Mouse (Mus musculus): ENCODE measurements around the gene Gm11939. TPM values are rescaled to one million over a fixed set of nuclear protein-coding genes. Genes with fewer than 3 reads are reported as not detected.

The Gm11939 gene
- total RNA-seq, 2 experiments from 2014 or later: not detected

Other genes with a start within 250 kb of the Gm11939 start
Only the 30 nearest of the 35 such genes appear.
- gene Krt26, start 221.5 kb downstream of the Gm11939 start, total RNA-seq (2014; fragmentation: Nextera tagmentation): not detected in 2 replicates
- gene Krt26, start 221.5 kb downstream of the Gm11939 start, total RNA-seq (2017): not detected in 2 replicates
- gene Krt27, start 208.4 kb downstream of the Gm11939 start, total RNA-seq (2014; fragmentation: Nextera tagmentation): not detected in 2 replicates
- not detected in 2 replicates for gene Krt27, start 208.4 kb downstream of the Gm11939 start, total RNA-seq (2017)
- not detected in 2 replicates for gene Krt28, start 184.6 kb downstream of the Gm11939 start, total RNA-seq (2014; fragmentation: Nextera tagmentation)
- not detected in 2 replicates for gene Krt28, start 184.6 kb downstream of the Gm11939 start, total RNA-seq (2017)
- 1.7 and 7.5 TPM in 2 replicates for gene Krt10, start 170.1 kb downstream of the Gm11939 start, total RNA-seq (2014; fragmentation: Nextera tagmentation)
- 0.39 TPM in 1 of 2 replicates, not detected in the other for gene Krt10, start 170.1 kb downstream of the Gm11939 start, total RNA-seq (2017)
- gene Krt12, start 137.2 kb downstream of the Gm11939 start, total RNA-seq (2014; fragmentation: Nextera tagmentation): not detected in 2 replicates
- not detected in 2 replicates for gene Krt12, start 137.2 kb downstream of the Gm11939 start, total RNA-seq (2017)
- not detected in 2 replicates for gene Krt20, start 121.3 kb downstream of the Gm11939 start, total RNA-seq (2014; fragmentation: Nextera tagmentation)
- not detected in 2 replicates for gene Krt20, start 121.3 kb downstream of the Gm11939 start, total RNA-seq (2017)
- gene Krt23, start 66.3 kb downstream of the Gm11939 start, total RNA-seq (2014; fragmentation: Nextera tagmentation): not detected in 2 replicates
- not detected in 2 replicates for gene Krt23, start 66.3 kb downstream of the Gm11939 start, total RNA-seq (2017)
- not detected in 2 replicates for gene Krt39, start 38.1 kb downstream of the Gm11939 start, total RNA-seq (2014; fragmentation: Nextera tagmentation)
- not detected in 2 replicates for gene Krt39, start 38.1 kb downstream of the Gm11939 start, total RNA-seq (2017)
- not detected in 2 replicates for gene Krt40, start 16.3 kb downstream of the Gm11939 start, total RNA-seq (2014; fragmentation: Nextera tagmentation)
- not detected in 2 replicates for gene Krt40, start 16.3 kb downstream of the Gm11939 start, total RNA-seq (2017)
- not detected in 2 replicates for gene Krtap3-3, start 8.6 kb downstream of the Gm11939 start, total RNA-seq (2014; fragmentation: Nextera tagmentation)
- gene Krtap3-3, start 8.6 kb downstream of the Gm11939 start, total RNA-seq (2017): not detected in 2 replicates
- gene Krtap3-2, start 2.6 kb downstream of the Gm11939 start, total RNA-seq (2014; fragmentation: Nextera tagmentation): not detected in 2 replicates
- gene Krtap3-2, start 2.6 kb downstream of the Gm11939 start, total RNA-seq (2017): not detected in 2 replicates
- not detected in 2 replicates for gene Krtap3-1, start 7.2 kb upstream of the Gm11939 start, total RNA-seq (2014; fragmentation: Nextera tagmentation)
- gene Krtap3-1, start 7.2 kb upstream of the Gm11939 start, total RNA-seq (2017): not detected in 2 replicates
- gene Krtap1-5, start 21.6 kb upstream of the Gm11939 start, total RNA-seq (2014; fragmentation: Nextera tagmentation): not detected in 2 replicates
- gene Krtap1-5, start 21.6 kb upstream of the Gm11939 start, total RNA-seq (2017): not detected in 2 replicates
- gene Krtap1-4, start 24.2 kb upstream of the Gm11939 start, total RNA-seq (2014; fragmentation: Nextera tagmentation): not detected in 2 replicates
- not detected in 2 replicates for gene Krtap1-4, start 24.2 kb upstream of the Gm11939 start, total RNA-seq (2017)
- gene Krtap1-3, start 31.9 kb upstream of the Gm11939 start, total RNA-seq (2014; fragmentation: Nextera tagmentation): not detected in 2 replicates
- not detected in 2 replicates for gene Krtap1-3, start 31.9 kb upstream of the Gm11939 start, total RNA-seq (2017)
- not detected in 2 replicates for gene Krtap9-3, start 38.6 kb upstream of the Gm11939 start, total RNA-seq (2014; fragmentation: Nextera tagmentation)
- gene Krtap9-3, start 38.6 kb upstream of the Gm11939 start, total RNA-seq (2017): not detected in 2 replicates
- not detected in 2 replicates for gene Gm11938, start 43.8 kb upstream of the Gm11939 start, total RNA-seq (2014; fragmentation: Nextera tagmentation)
- gene Gm11938, start 43.8 kb upstream of the Gm11939 start, total RNA-seq (2017): not detected in 2 replicates
- not detected in 2 replicates for gene Gm11937, start 50.7 kb upstream of the Gm11939 start, total RNA-seq (2014; fragmentation: Nextera tagmentation)
- gene Gm11937, start 50.7 kb upstream of the Gm11939 start, total RNA-seq (2017): not detected in 2 replicates
- gene Krtap2-4, start 55.4 kb upstream of the Gm11939 start, total RNA-seq (2014; fragmentation: Nextera tagmentation): not detected in 2 replicates
- not detected in 2 replicates for gene Krtap2-4, start 55.4 kb upstream of the Gm11939 start, total RNA-seq (2017)
- gene Gm11562, start 61.0 kb upstream of the Gm11939 start, total RNA-seq (2014; fragmentation: Nextera tagmentation): not detected in 2 replicates
- not detected in 2 replicates for gene Gm11562, start 61.0 kb upstream of the Gm11939 start, total RNA-seq (2017)
- gene Krtap4-1, start 68.8 kb upstream of the Gm11939 start, total RNA-seq (2014; fragmentation: Nextera tagmentation): not detected in 2 replicates
- gene Krtap4-1, start 68.8 kb upstream of the Gm11939 start, total RNA-seq (2017): not detected in 2 replicates
- gene Krtap4-2, start 75.6 kb upstream of the Gm11939 start, total RNA-seq (2014; fragmentation: Nextera tagmentation): not detected in 2 replicates
- gene Krtap4-2, start 75.6 kb upstream of the Gm11939 start, total RNA-seq (2017): not detected in 2 replicates
- gene Krtap4-7, start 84.6 kb upstream of the Gm11939 start, total RNA-seq (2014; fragmentation: Nextera tagmentation): not detected in 2 replicates
- gene Krtap4-7, start 84.6 kb upstream of the Gm11939 start, total RNA-seq (2017): not detected in 2 replicates
- not detected in 2 replicates for gene Gm11555, start 90.8 kb upstream of the Gm11939 start, total RNA-seq (2014; fragmentation: Nextera tagmentation)
- gene Gm11555, start 90.8 kb upstream of the Gm11939 start, total RNA-seq (2017): not detected in 2 replicates
- not detected in 2 replicates for gene Gm11563, start 99.5 kb upstream of the Gm11939 start, total RNA-seq (2014; fragmentation: Nextera tagmentation)
- not detected in 2 replicates for gene Gm11563, start 99.5 kb upstream of the Gm11939 start, total RNA-seq (2017)
- gene Krtap4-6, start 106.5 kb upstream of the Gm11939 start, total RNA-seq (2014; fragmentation: Nextera tagmentation): not detected in 2 replicates
- gene Krtap4-6, start 106.5 kb upstream of the Gm11939 start, total RNA-seq (2017): not detected in 2 replicates
- not detected in 2 replicates for gene Gm14190, start 131.3 kb upstream of the Gm11939 start, total RNA-seq (2014; fragmentation: Nextera tagmentation)
- not detected in 2 replicates for gene Gm14190, start 131.3 kb upstream of the Gm11939 start, total RNA-seq (2017)
- not detected in 2 replicates for gene Gm14180, start 174.8 kb upstream of the Gm11939 start, total RNA-seq (2014; fragmentation: Nextera tagmentation)
- gene Gm14180, start 174.8 kb upstream of the Gm11939 start, total RNA-seq (2017): not detected in 2 replicates
- gene Gm11595, start 213.4 kb upstream of the Gm11939 start, total RNA-seq (2014; fragmentation: Nextera tagmentation): not detected in 2 replicates
- gene Gm11595, start 213.4 kb upstream of the Gm11939 start, total RNA-seq (2017): not detected in 2 replicates
- not detected in 2 replicates for gene Krtap4-8, start 221.2 kb upstream of the Gm11939 start, total RNA-seq (2014; fragmentation: Nextera tagmentation)
- not detected in 2 replicates for gene Krtap4-8, start 221.2 kb upstream of the Gm11939 start, total RNA-seq (2017)